Mouse (Mus musculus): ENCODE measurements around the gene Gm29564. TPM values are rescaled to one million over a fixed set of nuclear protein-coding genes. Genes with fewer than 3 reads are reported as not detected.
"Not testable (repeated sequence)": the region's sequence is repeated elsewhere in the genome, so short reads cannot be mapped to it uniquely, and the experiment has no call there.

The Gm29564 gene
- not detected in 2 replicates for polyA plus RNA-seq (2014; fragmentation: Nextera tagmentation; extraction: Ambion mirVana)

DNA sequence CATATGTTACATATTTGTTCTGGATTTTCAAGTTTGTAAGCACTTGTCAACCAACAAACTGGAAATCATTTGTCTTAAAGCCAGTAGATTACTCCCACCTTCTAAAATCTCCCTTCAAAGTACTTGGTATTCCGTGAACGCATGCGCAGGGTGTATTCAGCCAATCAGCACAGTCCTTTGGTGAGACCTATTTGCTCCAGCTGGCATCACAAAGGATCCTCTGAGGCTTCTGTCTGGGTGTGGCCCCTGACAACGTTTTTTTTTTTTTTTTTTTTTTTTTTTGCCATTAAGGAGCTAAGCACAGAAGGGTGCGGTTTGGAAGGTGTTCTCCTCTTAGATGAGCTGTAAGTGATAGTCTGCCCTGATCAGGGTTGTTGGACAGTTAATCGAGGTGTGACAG lies at the start of gene Gm29564:
TSS of gene Gm29564 (plus strand) at position 301 of the 400 bp plus-strand sequence.
- WGBS: no CpG with 5 or more reads among the region's 6 CpGs
- not testable (repeated sequence) for H3K27ac ChIP-seq (replicated peaks; ENCODE audit: low read depth, low read length); H3K4me2 ChIP-seq (ENCODE audit: low read depth, low read length); H3K4me1 ChIP-seq (ENCODE audit: control insufficient read depth, insufficient read depth, low read length); H3K9me3 ChIP-seq (ENCODE audit: control insufficient read depth, low read length); H3K27me3 ChIP-seq (replicated peaks; ENCODE audit: control insufficient read depth, insufficient read depth, low read length); ATAC-seq (ENCODE audit: low read depth); DNase-seq (ENCODE audit: low spot score); H3K9ac ChIP-seq (ENCODE audit: low read depth, low read length); H3K36me3 ChIP-seq (ENCODE audit: control insufficient read depth, insufficient read depth, low read length); H3K4me3 ChIP-seq (ENCODE audit: low read depth, low read length)

Other genes with a start within 250 kb of the Gm29564 start
- gene Gm20867, start 249.8 kb upstream of the Gm29564 start, polyA plus RNA-seq (2014; fragmentation: Nextera tagmentation; extraction: Ambion mirVana): not detected in 2 replicates

Data from embryonic facial prominence, embryonic 14.5 days (tissue).